In genomic region chr5:112908169-112908614, GRCm38 (mm10) we compare ENCODE assay signal across 9 mouse cellular contexts. TPM values are rescaled to one million over a fixed set of nuclear protein-coding genes. Genes with fewer than 3 reads are reported as not detected.
DNase-seq lines count a peak whose midpoint lies in the region; ATAC-seq lines count a peak whose summit lies in the region.
"Had no signal": no experiment of that assay in that cellular context is flagged by ENCODE, and none has a peak within 500 bp of the region (broad histone marks: within the 10 kb centered on the region; RNA-seq: fewer than 3 reads in every experiment).

No protein-coding gene starts in this region.

- peak; percentile 42; the same call in 1 of the 2 replicates for ATAC-seq in heart, embryonic 11.5 days (replicated peaks; ENCODE audit: insufficient number of reproducible peaks, low FRiP score, low TSS enrichment)
- ATAC-seq in midbrain, embryonic 11.5 days (ENCODE audit: low FRiP score): no peak

- H3K4me1 ChIP-seq in heart, embryonic 11.5 days (ENCODE audit: control insufficient read depth, insufficient read depth, low read length): peaks cover 16% of the 10 kb centered on the region
- H3K4me1 ChIP-seq in midbrain, embryonic 11.5 days (ENCODE audit: control insufficient read depth, insufficient read depth, low read length): no peaks in the 10 kb centered on the region

- peak overlapping the region; percentile 70 for H3K27ac ChIP-seq in heart, embryonic 11.5 days (ENCODE audit: low read depth, low read length)
- H3K27ac ChIP-seq in midbrain, embryonic 11.5 days (ENCODE audit: low read depth, low read length): no peak overlapping the region

- H3K4me3 ChIP-seq in heart, embryonic 11.5 days (ENCODE audit: low read depth, low read length): no peak overlapping the region
- no peak overlapping the region for H3K4me3 ChIP-seq in midbrain, embryonic 11.5 days (ENCODE audit: low read depth, low read length)

- no peaks in the 10 kb centered on the region for H3K27me3 ChIP-seq in heart, embryonic 11.5 days (ENCODE audit: control insufficient read depth, insufficient read depth, low read length)
- H3K27me3 ChIP-seq in midbrain, embryonic 11.5 days (ENCODE audit: control insufficient read depth, insufficient read depth, low read length): no peaks in the 10 kb centered on the region

- peak; percentile 83 for DNase-seq in gastrocnemius, adult 18-20 months (ENCODE audit: low spot score)
- no peak for DNase-seq in gastrocnemius, postnatal 14 days
- peak; percentile 52 for DNase-seq in Muller cell, postnatal 12 days (ENCODE audit: inconsistent ontology term)
- peak; percentile 60 for DNase-seq in kidney, postnatal 14 days
- DNase-seq in midbrain, embryonic 11.5 days (ENCODE audit: low spot score, missing footprints): no peak
- no peak for DNase-seq in left cerebral cortex, adult 18-20 months (ENCODE audit: low spot score in 2 of 2)
- DNase-seq in spleen, postnatal 36 days (ENCODE audit: low spot score in 2 of 2): no peak
- DNase-seq: right cerebral cortex, adult 18-20 months had no signal

- H3K36me3 ChIP-seq in heart, embryonic 11.5 days (ENCODE audit: control insufficient read depth, insufficient read depth, low read length): no peaks in the 10 kb centered on the region
- no peaks in the 10 kb centered on the region for H3K36me3 ChIP-seq in midbrain, embryonic 11.5 days (ENCODE audit: control insufficient read depth, insufficient read depth, low read length)

- no peaks in the 10 kb centered on the region for H3K9me3 ChIP-seq in heart, embryonic 11.5 days (replicated peaks; ENCODE audit: control insufficient read depth, low read length)
- no peaks in the 10 kb centered on the region for H3K9me3 ChIP-seq in midbrain, embryonic 11.5 days (ENCODE audit: control insufficient read depth, low read length)

- no peak overlapping the region for H3K9ac ChIP-seq in heart, embryonic 11.5 days (ENCODE audit: low read depth, low read length)
- H3K9ac ChIP-seq in midbrain, embryonic 11.5 days (ENCODE audit: low read length): no peak overlapping the region

- 27% methylated on average over 2 of the region's 2 CpGs for WGBS in heart, embryonic 11.5 days (ENCODE audit: insufficient replicate concordance)
- 75% methylated on average over 2 of the region's 2 CpGs for WGBS in midbrain, embryonic 11.5 days

- H3K4me2 ChIP-seq in heart, embryonic 11.5 days: peak overlapping the region; percentile 2; the same call in 1 of the 2 replicates
- no peak overlapping the region for H3K4me2 ChIP-seq in midbrain, embryonic 11.5 days

- intact Hi-C loops in gastrocnemius, postnatal 14 days (cut with DNase I; ENCODE audit: low total_unique reads): no loop called here

RNA-seq across cellular contexts. Expression of gene Myo18b, which starts 12.0 kb away (rescaled TPM):
- total RNA-seq in gastrocnemius, adult 18-20 months (2021): 100 to 1,000 TPM; 309 to 349 TPM
- 100 to 1,000 TPM; 409 to 424 TPM for total RNA-seq in gastrocnemius, postnatal 14 days (2021)
- 22.2 and 26.3 TPM in 2 replicates for polyA plus RNA-seq in heart, embryonic 11.5 days (2014; fragmentation: Nextera tagmentation; extraction: Ambion mirVana)
- polyA plus RNA-seq in midbrain, embryonic 11.5 days (2014; fragmentation: Nextera tagmentation; extraction: Ambion mirVana): 0.41 and 0.48 TPM in 2 replicates
- 1 to 10 TPM; 1.1 to 1.7 TPM for total RNA-seq in left cerebral cortex, adult 18-20 months (2021)

Comparison
In these comparisons a context has a peak if more than half of its experiments do, and no peak if none do; other contexts are left out.
1. DNase-seq: peak in gastrocnemius, adult 18-20 months (single experiment), Muller cell, postnatal 12 days (single experiment) and kidney, postnatal 14 days (single experiment); none in gastrocnemius, postnatal 14 days (single experiment), midbrain, embryonic 11.5 days (single experiment), left cerebral cortex, adult 18-20 months (0 of 2) and spleen, postnatal 36 days (0 of 2).
2. RNA of gene Myo18b, which starts 12.0 kb away (total RNA-seq): 409 to 424 TPM in gastrocnemius, postnatal 14 days and 309 to 349 TPM in gastrocnemius, adult 18-20 months; 1.1 to 1.7 TPM in left cerebral cortex, adult 18-20 months; every median in the first group is over 100 times any median in the second.